Mouse (Mus musculus) testis, adult 2 months (tissue): ENCODE results near the gene Arhgef3. TPM values are rescaled to one million over a fixed set of nuclear protein-coding genes. Genes with fewer than 3 reads are reported as not detected.

Source experiments
- H3K27ac ChIP-seq: fragments of 200-500 bp; 2 replicates; pipeline ENCODE4 v1.5.1; 2012; ENCODE audit warnings: low read depth, low read length; ENCODE audit not compliant: control insufficient read depth, insufficient read depth
- H3K27me3 ChIP-seq: fragments of 200-500 bp; 2 replicates; pipeline ENCODE4 v1.6.1; 2012; ENCODE audit warnings: mild to moderate bottlenecking, low read length, moderate library complexity; ENCODE audit not compliant: control insufficient read depth, insufficient read depth
- H3K36me3 ChIP-seq: fragments of 200-500 bp; 2 replicates; pipeline ENCODE4 v1.6.1; 2012; ENCODE audit warnings: mild to moderate bottlenecking, low read length; ENCODE audit not compliant: control insufficient read depth, insufficient read depth
- H3K4me1 ChIP-seq: fragments of 200-500 bp; 2 replicates; pipeline ENCODE4 v1.6.1; 2012; ENCODE audit warnings: low read length; ENCODE audit not compliant: control insufficient read depth, insufficient read depth
- H3K4me3 ChIP-seq: fragments of 200-500 bp; 2 replicates; pipeline ENCODE4 v1.5.1; 2012; ENCODE audit warnings: low read depth, mild to moderate bottlenecking, low read length, moderate library complexity, mixed read lengths; ENCODE audit not compliant: control insufficient read depth
- CTCF ChIP-seq: fragments of 200-500 bp; IDR thresholded peaks from 2 replicates; pipeline ENCODE4 v1.5.1; 2012; ENCODE audit warnings: low read depth, mild to moderate bottlenecking, inconsistent platforms, low read length, moderate library complexity; ENCODE audit not compliant: control insufficient read depth, insufficient read depth, insufficient replicate concordance
- POLR2A ChIP-seq: fragments of 200-500 bp; IDR thresholded peaks from 2 replicates; pipeline ENCODE4 v1.6.1; 2012; ENCODE audit warnings: low read depth, mild to moderate bottlenecking, inconsistent platforms, low read length, moderate library complexity; ENCODE audit not compliant: control insufficient read depth
- polyA plus RNA-seq: library from polyadenylated mRNA; depleted of rRNA; stranded (reverse); fragments of >200 nt; gene quantifications from 2 replicates; pipeline ENCODE4 v1.2.3, GENCODE M21; 2012

The Arhgef3 gene
- polyA plus RNA-seq, 1 experiment, result 7.7 TPM

GRCm38 (mm10) chr14:27303294-27303693 is 188.6 kb downstream of the Arhgef3 start:
- Histone ChIP-seq H3K4me3 (no peak overlapping the region), H3K36me3 (no peaks in the 10 kb centered on the region), H3K27ac (no peak overlapping the region), H3K27me3 (no peaks in the 10 kb centered on the region), H3K4me1 (no peaks in the 10 kb centered on the region)
- TF ChIP-seq CTCF (no peak), POLR2A (no peak)

GRCm38 (mm10) chr14:27304408-27304807 is 189.7 kb downstream of the Arhgef3 start:
- Histone ChIP-seq H3K4me1 (no peaks in the 10 kb centered on the region), H3K27me3 (no peaks in the 10 kb centered on the region), H3K36me3 (no peaks in the 10 kb centered on the region), H3K4me3 (no peak overlapping the region), H3K27ac (no peak overlapping the region)
- TF ChIP-seq POLR2A (no peak), CTCF (no peak)

DNA sequence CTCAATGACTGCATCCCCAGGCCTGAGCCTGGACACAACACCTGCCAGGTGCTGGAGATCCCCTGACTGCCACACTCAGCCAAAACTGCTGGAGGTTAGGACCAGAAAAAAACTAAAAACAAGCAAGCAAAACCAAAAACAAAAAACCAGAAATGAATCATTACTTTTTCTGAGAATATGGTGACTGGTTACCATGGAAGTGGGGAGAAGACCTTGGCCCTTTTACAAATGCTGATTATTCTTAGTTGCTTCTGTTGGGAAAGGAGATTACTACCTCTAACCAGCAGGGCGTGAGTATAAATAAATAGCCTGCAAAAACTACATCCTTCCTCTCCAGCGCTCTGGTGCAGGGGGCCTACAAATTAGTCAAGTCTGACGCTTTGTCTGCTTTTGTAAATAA is 194.1 kb downstream of the Arhgef3 start:
- no peak overlapping the region for H3K27ac ChIP-seq
- TF ChIP-seq POLR2A, result no peak
- TF ChIP-seq CTCF, result no peak
- H3K4me1 ChIP-seq, result no peaks in the 10 kb centered on the region
- H3K36me3 ChIP-seq, result no peaks in the 10 kb centered on the region
- no peaks in the 10 kb centered on the region for H3K27me3 ChIP-seq
- peak overlapping the region; percentile 65 for H3K4me3 ChIP-seq

DNA sequence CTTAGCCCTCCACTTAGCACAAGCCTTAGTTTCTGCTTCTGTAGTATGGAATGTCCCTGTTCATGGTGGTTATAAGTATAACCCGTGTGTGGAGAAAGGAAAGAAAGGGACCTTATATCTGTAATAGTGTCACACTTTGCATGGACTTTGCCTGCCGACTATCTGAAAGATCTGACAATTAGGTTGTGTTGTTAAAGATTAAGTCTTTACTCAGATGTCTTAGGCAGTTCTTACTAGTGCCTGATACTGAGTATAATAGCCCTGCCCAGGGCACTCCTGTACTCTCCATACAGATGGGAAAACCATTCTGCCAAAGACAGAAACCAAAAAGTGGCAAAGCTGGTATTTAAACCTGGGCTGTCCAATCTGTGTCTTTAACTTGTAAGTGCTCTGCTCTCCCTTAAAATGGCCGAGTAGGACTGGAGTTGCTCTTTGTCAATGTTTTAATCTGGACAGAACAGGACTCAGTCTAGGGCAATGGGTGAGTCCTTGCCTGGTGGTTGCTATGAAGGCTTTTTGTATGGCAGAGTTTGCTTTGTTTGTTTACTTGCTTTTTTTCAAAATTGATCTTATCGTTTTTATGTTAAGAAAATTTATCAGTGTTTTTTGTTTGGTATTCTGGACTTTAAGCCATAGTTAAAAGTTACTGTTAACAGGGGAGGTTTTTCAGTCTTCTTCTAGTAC is 196.0 kb downstream of the Arhgef3 start:
- Histone ChIP-seq H3K4me3 (no peak overlapping the region), H3K27ac (no peak overlapping the region), H3K36me3 (no peaks in the 10 kb centered on the region), H3K4me1 (no peaks in the 10 kb centered on the region), H3K27me3 (no peaks in the 10 kb centered on the region)
- TF ChIP-seq POLR2A (no peak), CTCF (no peak)

DNA sequence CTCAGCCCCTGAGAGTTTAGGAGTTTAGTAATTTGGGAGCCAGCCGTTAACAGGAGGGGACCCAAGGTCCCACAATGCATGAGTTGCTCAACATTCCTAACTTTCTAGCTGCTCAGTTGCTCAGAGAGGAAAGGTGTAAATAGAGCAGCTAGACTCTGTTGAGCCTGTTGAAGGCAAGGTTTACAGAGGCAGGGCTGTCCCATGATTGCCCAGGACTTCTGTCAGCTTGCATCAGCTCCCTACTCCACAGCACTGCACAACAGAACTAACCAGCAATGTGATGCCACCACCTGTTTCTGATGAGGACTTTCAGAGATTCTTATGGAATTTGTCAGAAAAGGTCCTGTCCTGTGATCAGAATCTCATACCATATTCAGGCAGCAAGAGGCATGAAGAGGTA is 197.7 kb downstream of the Arhgef3 start:
- H3K27me3 ChIP-seq, result no peaks in the 10 kb centered on the region
- no peak for TF ChIP-seq CTCF
- TF ChIP-seq POLR2A, result no peak
- no peaks in the 10 kb centered on the region for H3K36me3 ChIP-seq
- H3K4me3 ChIP-seq, result no peak overlapping the region
- no peak overlapping the region for H3K27ac ChIP-seq
- no peaks in the 10 kb centered on the region for H3K4me1 ChIP-seq

DNA sequence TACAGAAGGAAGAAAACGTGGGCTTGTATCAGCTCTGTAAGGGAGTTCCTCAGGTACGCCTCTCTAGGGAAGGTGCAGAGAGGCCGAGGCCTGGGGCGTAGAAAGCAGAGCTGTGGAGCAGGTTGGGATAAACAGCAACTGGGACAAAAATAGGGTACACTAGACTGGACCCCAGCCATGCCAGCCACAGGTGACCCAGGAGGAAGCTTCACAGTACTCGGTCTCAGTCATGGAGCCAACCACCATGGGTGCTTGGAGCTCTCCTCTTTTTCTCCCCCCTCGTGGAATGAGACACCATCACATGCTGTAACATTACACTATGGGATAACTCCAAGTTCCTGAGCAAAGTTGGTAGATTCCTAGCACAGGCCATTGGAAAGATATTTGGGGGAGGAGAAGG is 201.0 kb downstream of the Arhgef3 start:
- H3K27me3 ChIP-seq, result no peaks in the 10 kb centered on the region
- H3K4me3 ChIP-seq, result no peak overlapping the region
- H3K4me1 ChIP-seq, result no peaks in the 10 kb centered on the region
- no peaks in the 10 kb centered on the region for H3K36me3 ChIP-seq
- no peak for TF ChIP-seq CTCF
- no peak for TF ChIP-seq POLR2A
- H3K27ac ChIP-seq, result no peak overlapping the region

DNA sequence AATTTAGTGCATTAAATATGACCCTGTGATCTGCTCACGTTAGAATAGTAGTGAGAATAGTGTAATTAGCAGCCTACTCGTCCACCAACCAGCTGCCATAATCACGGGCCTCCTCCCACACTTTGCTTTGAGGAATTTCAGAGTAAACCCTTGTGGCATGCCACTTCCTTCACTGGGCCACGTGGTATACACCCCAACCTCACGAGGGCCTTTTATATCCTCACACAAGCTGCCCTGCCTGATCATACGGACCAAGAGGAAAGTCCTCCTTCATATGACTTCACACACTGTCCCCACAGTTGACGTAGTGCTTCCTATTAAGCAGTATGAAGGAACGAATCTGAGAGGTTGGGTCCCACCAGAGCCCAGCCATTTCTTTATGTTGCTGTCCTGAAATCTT is 202.4 kb downstream of the Arhgef3 start:
- TF ChIP-seq POLR2A, result no peak
- no peak for TF ChIP-seq CTCF
- H3K27me3 ChIP-seq, result no peaks in the 10 kb centered on the region
- no peak overlapping the region for H3K27ac ChIP-seq
- no peaks in the 10 kb centered on the region for H3K4me1 ChIP-seq
- no peaks in the 10 kb centered on the region for H3K36me3 ChIP-seq
- no peak overlapping the region for H3K4me3 ChIP-seq

GRCm38 (mm10) chr14:27319386-27319785 is 204.7 kb downstream of the Arhgef3 start:
- TF ChIP-seq CTCF (no peak), POLR2A (no peak)
- no peaks in the 10 kb centered on the region for H3K4me1 ChIP-seq
- no peak overlapping the region for H3K27ac ChIP-seq
- no peaks in the 10 kb centered on the region for H3K27me3 ChIP-seq
- H3K36me3 ChIP-seq, result no peaks in the 10 kb centered on the region
- H3K4me3 ChIP-seq, result no peak overlapping the region
